Mouse (Mus musculus) thymus, postnatal 0 days (tissue): ENCODE measurements around the gene Entpd7. TPM values are rescaled to one million over a fixed set of nuclear protein-coding genes. Genes with fewer than 3 reads are reported as not detected.

ENCODE experiments used
- DNase-seq: peaks from one replicate; pipeline ENCODE4 v3.0.0-alpha.2; 2015; ENCODE audit warnings: low spot score
- polyA plus RNA-seq: library from polyadenylated mRNA; unstranded; fragments of >200 nt; fragmentation: Nextera tagmentation; extraction: Ambion mirVana; gene quantifications from 2 replicates; pipeline ENCODE4 v1.2.1, GENCODE M21; 2015

Entpd7 gene
- polyA plus RNA-seq, 1 experiment from 2014 or later = 11.2 TPM

- DNase-seq = no peak
Measured at GRCm38 (mm10) chr19:43723501-43723900, 34.0 kb downstream of the Entpd7 start.

DNA sequence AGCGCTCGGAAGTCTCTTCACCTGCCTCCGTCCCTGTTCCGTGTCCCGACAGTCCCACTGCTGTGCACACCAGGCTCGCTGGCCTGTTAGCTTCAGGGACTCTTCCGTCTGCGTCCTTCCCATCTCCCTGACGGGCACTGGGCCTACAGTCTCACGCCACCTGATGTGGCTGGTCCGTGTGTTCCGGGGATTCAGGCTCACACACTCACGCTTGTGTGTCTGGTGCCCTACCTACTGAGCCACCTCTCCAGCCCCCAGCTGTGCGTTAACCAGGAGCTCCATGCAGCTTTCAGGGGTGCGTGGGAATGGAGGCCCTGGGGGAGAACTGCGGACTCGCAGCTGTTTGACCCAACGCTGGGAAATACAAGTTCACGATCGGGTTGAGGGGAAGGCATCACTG lies 34.7 kb downstream of the Entpd7 start:
- DNase-seq = no peak

- DNase-seq = no peak
Measured at GRCm38 (mm10) chr19:43724821-43725220, 35.3 kb downstream of the Entpd7 start.

GRCm38 (mm10) chr19:43726510-43727146 lies 37.2 kb downstream of the Entpd7 start:
- no peak for DNase-seq

- DNase-seq = peak; percentile 69
Measured at GRCm38 (mm10) chr19:43729296-43730036, 40.0 kb downstream of the Entpd7 start.

GRCm38 (mm10) chr19:43730037-43730428 lies 40.6 kb downstream of the Entpd7 start:
- DNase-seq = no peak

GRCm38 (mm10) chr19:43731157-43731556 lies 41.7 kb downstream of the Entpd7 start:
- no peak for DNase-seq

DNA sequence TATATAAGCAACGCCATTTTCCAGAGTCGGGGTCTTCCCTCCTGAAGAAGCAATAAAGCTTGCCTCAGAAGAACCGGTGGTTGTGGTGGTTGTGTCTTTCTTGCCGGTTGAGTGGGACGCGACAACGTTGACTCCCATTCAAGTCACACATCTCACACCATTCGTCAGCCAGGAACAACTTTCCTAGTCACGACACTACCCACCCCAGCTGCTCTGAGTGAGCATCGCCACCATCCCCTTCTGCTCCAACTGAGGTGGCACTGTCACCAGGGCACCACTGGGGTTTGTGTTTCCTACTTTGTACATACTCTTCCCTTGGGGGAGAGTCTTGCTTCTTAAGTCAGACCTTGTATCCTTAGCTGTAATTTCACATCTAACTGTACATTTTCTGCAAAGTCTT lies 48.9 kb downstream of the Entpd7 start:
- no peak for DNase-seq

DNA sequence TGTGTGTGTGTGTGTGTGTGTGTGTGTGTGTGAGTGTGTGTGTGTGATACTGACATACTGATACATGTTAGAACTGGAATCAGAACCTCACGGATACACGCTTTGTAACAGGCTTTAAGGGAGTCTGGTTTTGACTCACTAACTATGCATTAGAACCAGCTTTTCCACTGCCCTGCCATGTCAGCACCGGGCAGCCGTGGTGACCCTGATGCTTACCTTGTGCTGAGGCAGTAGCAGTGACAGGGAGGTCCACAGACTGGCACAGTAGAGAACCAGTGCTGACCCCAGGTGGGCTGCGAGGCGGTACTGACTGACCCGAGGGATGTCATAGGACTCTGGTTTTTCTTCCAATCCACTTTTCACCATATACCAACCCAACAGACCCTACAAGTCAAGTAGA lies 53.9 kb downstream of the Entpd7 start:
- DNase-seq = no peak

DNA sequence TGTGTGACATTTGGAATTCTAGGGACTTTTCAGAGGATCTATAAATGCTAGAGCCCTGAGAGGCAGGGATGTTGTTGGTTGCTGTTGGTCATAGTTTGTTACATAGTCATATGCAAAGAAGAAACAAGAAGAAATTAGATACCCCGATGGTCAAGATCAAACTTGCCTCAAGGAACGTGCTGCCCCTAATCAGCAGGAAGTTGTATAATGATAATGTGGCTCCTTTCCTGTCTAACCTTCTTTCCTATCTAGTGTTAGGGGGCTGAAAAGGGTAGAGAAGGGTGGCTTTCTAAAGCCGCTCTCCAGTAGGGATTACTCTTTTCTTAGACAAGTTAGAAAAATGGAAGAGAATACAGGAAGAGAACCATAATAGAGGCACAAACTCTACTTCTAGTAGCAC lies 56.3 kb downstream of the Entpd7 start:
- DNase-seq = no peak

DNA sequence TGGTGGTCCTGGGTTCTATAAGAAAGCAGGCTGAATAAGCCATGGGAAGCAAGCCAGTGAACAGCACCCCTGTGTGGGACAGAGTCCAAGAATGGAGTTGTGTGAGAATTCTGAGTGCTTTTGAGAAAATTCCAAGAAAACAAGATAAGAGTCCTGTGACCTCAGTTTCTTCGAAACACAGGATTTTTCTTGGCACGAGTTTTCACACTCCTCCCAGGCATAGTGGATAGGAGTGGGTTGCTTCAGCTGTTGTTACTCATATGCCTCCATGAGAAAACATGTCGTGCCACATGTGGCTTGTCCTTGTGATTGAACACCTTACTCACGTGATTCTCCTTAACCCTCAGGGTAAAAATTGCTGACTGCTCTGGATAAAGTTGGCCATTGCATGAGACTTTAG lies 58.4 kb downstream of the Entpd7 start:
- no peak for DNase-seq

GRCm38 (mm10) chr19:43750008-43750407 lies 60.5 kb downstream of the Entpd7 start:
- DNase-seq = no peak

- DNase-seq = peak; percentile 99
Measured at GRCm38 (mm10) chr19:43752489-43753225, 63.2 kb downstream of the Entpd7 start, which contains the start of the genes Cutc and Cox15. TSS of gene Cutc (plus strand) at chr19:43752996. TSS of gene Cox15 (minus strand) at chr19:43753000.

GRCm38 (mm10) chr19:43753226-43753835 lies 63.9 kb downstream of the Entpd7 start:
- peak; percentile 89 for DNase-seq

DNA sequence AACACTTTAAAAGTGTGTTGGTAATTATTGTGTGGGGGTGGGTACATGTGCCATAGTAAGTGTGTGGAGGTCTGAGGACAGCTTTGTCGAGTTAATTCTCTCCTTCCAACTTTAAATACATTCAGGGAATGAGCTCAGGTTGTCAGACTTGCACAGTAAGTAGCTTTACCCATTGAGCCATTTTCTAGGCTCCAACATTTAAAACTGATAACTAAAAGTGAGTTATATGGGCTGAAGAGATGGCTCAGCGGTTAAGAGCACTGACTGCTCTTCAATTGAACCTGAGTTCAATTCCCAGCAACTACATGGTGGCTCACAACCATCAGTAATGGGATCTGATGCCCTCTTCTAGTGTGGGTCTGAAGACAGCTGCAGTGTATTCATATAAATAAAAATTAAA lies 64.8 kb downstream of the Entpd7 start:
- DNase-seq = no peak

GRCm38 (mm10) chr19:43754872-43755271 lies 65.4 kb downstream of the Entpd7 start:
- no peak for DNase-seq

- peak; percentile 83 for DNase-seq
Measured at GRCm38 (mm10) chr19:43760504-43760903, 71.0 kb downstream of the Entpd7 start.

DNA sequence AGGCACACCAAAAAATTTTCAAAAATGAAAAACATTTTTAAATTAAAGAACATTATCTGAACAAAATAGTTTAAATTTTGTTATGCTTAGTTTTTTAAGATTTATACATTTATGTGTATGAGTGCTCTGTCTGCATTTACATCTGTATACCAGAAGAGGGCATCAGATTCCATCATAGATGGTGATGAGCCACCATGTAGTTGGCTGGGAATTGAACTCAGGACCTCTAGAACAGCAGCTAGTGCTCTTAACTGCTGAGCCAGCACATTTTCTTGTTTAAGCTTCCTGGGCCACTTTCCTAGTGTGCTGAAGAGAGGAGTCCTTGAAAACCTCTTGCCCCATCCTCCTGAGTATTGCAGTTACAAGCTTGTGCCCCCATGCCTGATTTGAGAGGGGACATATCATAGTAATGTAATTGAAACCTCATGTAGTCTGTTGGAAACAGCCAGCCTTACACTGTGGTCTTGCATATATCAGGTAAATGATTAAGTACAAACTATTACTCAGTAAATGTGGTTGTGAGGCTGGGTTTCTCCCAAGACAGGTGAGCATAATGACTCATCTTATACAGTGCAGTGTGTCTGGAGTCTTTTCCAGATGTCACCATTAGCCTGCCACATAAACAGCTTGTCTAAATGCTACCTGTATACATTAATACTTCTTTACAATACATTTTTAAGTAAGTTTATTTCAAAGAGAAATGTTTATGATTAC lies 72.2 kb downstream of the Entpd7 start:
- peak; percentile 5 for DNase-seq

DNA sequence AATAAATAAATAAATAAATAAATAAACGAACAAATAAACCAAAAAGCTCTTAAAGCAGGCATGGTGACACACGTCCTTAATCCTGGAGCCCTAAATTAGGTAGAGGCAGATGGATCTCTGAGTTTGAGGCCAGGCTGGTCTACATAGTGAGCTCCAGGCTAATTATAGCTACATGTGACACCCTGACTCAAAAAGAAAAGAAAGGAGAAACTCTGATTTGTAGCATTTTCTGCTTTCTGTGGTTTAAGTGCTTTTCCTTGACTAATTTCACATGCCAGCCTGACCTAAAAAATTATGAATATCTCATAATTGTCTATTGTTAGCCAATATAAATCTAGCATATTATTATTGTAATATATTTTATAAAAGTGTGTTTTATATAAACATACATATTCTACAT lies 72.9 kb downstream of the Entpd7 start:
- DNase-seq = no peak

DNA sequence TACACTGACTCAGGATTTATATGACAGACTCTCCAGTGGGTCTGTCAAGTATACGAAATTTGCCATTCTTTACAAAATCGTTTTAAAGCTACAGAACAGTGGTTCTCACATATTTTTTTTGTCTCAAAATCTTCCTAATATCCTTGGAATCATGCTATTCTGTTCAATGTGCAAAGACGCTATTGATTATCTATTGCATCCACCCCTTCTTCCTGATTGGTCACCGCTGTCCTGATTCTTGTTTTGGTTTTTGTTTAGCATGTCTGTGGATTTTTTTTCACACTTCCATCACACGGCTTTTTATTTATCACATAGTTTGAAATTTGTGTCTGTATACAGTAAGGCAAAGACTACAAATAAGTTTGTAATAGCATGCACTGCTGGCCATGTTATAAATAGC lies 77.0 kb downstream of the Entpd7 start:
- DNase-seq = no peak
